8 mouse cellular contexts compared by ENCODE assay signal in the genomic region with DNA sequence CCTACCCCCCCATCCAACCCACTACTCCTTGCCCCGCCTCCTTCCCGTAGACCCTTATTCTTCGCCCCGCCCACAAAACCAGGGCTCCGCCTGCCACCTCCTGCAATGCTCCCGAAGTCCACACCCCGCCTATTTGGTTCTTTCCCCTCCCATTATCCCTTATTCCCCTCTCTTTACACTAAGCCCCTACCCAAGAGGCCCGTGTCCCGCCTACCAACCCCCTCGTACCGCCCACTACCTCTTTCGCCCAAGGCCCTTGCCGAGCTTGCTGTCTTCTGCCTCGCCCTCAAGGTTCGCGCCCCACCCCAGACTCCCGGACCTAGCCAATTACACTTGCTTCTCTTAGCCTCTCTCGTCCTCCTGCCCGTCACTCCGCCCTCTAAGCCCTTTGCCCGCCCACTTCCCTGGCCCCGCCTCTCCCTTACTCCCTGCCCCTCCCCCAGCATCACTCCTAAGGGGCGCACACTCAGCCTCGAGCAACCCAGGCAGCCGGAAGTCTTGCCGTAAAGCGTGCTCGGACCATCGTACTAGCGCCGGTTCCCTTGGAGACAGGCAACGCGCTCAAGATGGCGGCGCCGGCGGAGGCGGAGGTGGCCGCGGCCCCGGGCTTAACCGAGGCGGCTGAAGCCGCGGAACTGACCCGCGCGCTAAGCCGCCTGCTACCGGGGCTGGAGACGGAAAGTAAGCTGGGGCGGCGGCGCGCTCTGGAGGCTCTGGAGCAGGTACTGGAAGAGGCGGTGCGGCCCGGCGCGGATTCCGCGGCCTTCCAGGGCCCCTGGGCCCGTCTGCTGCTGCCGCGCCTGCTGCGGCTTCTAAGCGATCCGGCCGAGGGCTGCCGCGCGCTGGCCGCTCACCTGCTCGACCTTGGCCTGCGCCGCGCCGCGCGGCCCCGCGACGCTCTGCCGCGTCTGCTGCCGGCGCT. TPM values are rescaled to one million over a fixed set of nuclear protein-coding genes. Genes with fewer than 3 reads are reported as not detected.
DNase-seq lines count a peak whose midpoint lies in the region; ATAC-seq lines count a peak whose summit lies in the region.

Gene Prkar1b, minus strand, starts transcription at position 321 of the 922 bp plus-strand sequence.
Gene Dnaaf5, plus strand, starts transcription at position 543 of the 922 bp plus-strand sequence.

- DNase-seq in adipocyte (ENCODE audit: low spot score): peak; percentile 100
- DNase-seq in embryo, embryonic 10 days (ENCODE audit: low spot score): peak; percentile 99
- DNase-seq in gastrocnemius, postnatal 10 days: peak; percentile 94
- peak; percentile 100 for DNase-seq in induced T-regulatory cell, adult 2 months (ENCODE audit: low read depth)
- peak; percentile 94 to 97 for DNase-seq in left cerebral cortex, adult 9 months (ENCODE audit: low spot score in 2 of 2)
- peak; percentile 96 for DNase-seq in right cerebral cortex, postnatal 14 days
- peak; percentile 95 to 97 for DNase-seq in urinary bladder, postnatal 36 days (ENCODE audit: low spot score in 2 of 2)

- ATAC-seq in megakaryocyte progenitor cell, adult 5-6 weeks (replicated peaks; ENCODE audit: poor library complexity): peak; percentile 92

RNA-seq across cellular contexts. Expression of gene Prkar1b, which starts in this region (rescaled TPM):
- 1 to 10 TPM; 3.2 to 4.3 TPM for total RNA-seq in gastrocnemius, postnatal 10 days (2021)
- 0.81 and 2.6 TPM in 2 replicates for total RNA-seq in megakaryocyte progenitor cell, adult 5-6 weeks (2015)
- total RNA-seq in megakaryocyte progenitor cell, adult 5-6 weeks (2017): 0.21 and 0.64 TPM in 2 replicates

RNA-seq across cellular contexts. Expression of gene Dnaaf5, which starts in this region (rescaled TPM):
- total RNA-seq in gastrocnemius, postnatal 10 days (2021): 10 to 100 TPM in 1 of 2 experiments, 1 to 10 TPM in 1; 9.0 to 10.1 TPM
- total RNA-seq in megakaryocyte progenitor cell, adult 5-6 weeks (2015): 11.6 and 15.8 TPM in 2 replicates
- 8.1 and 9.3 TPM in 2 replicates for total RNA-seq in megakaryocyte progenitor cell, adult 5-6 weeks (2017)

Comparison
In these comparisons a context has a peak if more than half of its experiments do, and no peak if none do; other contexts are left out.
1. Peak in every context shown above with its lines: DNase-seq and ATAC-seq.